Mouse (Mus musculus): ENCODE data around the gene Kctd10. TPM values are rescaled to one million over a fixed set of nuclear protein-coding genes. Genes with fewer than 3 reads are reported as not detected.

The Kctd10 gene
- total RNA-seq, 1 experiment from 2014 or later = 87.5 TPM

GRCm38 (mm10) chr5:114358833-114359232, 21.5 kb downstream of the Kctd10 start:
- no peak for ATAC-seq (replicated peaks; ENCODE audit: insufficient number of reproducible peaks, low FRiP score, low TSS enrichment, poor library complexity, severe bottlenecking)

- ATAC-seq (replicated peaks; ENCODE audit: insufficient number of reproducible peaks, low FRiP score, low TSS enrichment, poor library complexity, severe bottlenecking) = no peak
Measured at GRCm38 (mm10) chr5:114356936-114357751, 23.2 kb downstream of the Kctd10 start.

- ATAC-seq (replicated peaks; ENCODE audit: insufficient number of reproducible peaks, low FRiP score, low TSS enrichment, poor library complexity, severe bottlenecking) = peak; percentile 40; the same call in 1 of the 2 replicates
Measured at GRCm38 (mm10) chr5:114356250-114356935, 23.9 kb downstream of the Kctd10 start.

- ATAC-seq (replicated peaks; ENCODE audit: insufficient number of reproducible peaks, low FRiP score, low TSS enrichment, poor library complexity, severe bottlenecking) = no peak
Measured at GRCm38 (mm10) chr5:114351490-114351889, 28.8 kb downstream of the Kctd10 start.

- ATAC-seq (replicated peaks; ENCODE audit: insufficient number of reproducible peaks, low FRiP score, low TSS enrichment, poor library complexity, severe bottlenecking) = no peak
Measured at GRCm38 (mm10) chr5:114347005-114347404, 33.3 kb downstream of the Kctd10 start.

- ATAC-seq (replicated peaks; ENCODE audit: insufficient number of reproducible peaks, low FRiP score, low TSS enrichment, poor library complexity, severe bottlenecking) = no peak
Measured at GRCm38 (mm10) chr5:114345538-114345937, 34.8 kb downstream of the Kctd10 start.

GRCm38 (mm10) chr5:114343612-114344011, 36.7 kb downstream of the Kctd10 start:
- peak; percentile 81 for ATAC-seq (replicated peaks; ENCODE audit: insufficient number of reproducible peaks, low FRiP score, low TSS enrichment, poor library complexity, severe bottlenecking)

- no peak for ATAC-seq (replicated peaks; ENCODE audit: insufficient number of reproducible peaks, low FRiP score, low TSS enrichment, poor library complexity, severe bottlenecking)
Measured at GRCm38 (mm10) chr5:114342996-114343395, 37.3 kb downstream of the Kctd10 start.

GRCm38 (mm10) chr5:114323791-114324507, 56.4 kb downstream of the Kctd10 start:
- ATAC-seq (replicated peaks; ENCODE audit: insufficient number of reproducible peaks, low FRiP score, low TSS enrichment, poor library complexity, severe bottlenecking) = peak; percentile 67

- ATAC-seq (replicated peaks; ENCODE audit: insufficient number of reproducible peaks, low FRiP score, low TSS enrichment, poor library complexity, severe bottlenecking) = peak; percentile 38; the same call in 1 of the 2 replicates
Measured at GRCm38 (mm10) chr5:114323105-114323790, 57.1 kb downstream of the Kctd10 start.

Other genes starting within 250 kb of the Kctd10 start
- 0.10 to 0.21 TPM (median 0.19 TPM) in 3 replicates for gene Acacb, start 234.0 kb downstream of the Kctd10 start, total RNA-seq (2017)
- not detected in 3 replicates for gene Foxn4, start 106.7 kb downstream of the Kctd10 start, total RNA-seq (2017)
- 2.3 to 8.7 TPM (median 4.6 TPM) in 3 replicates for gene Myo1h, start 91.3 kb downstream of the Kctd10 start, total RNA-seq (2017)
- 22.0 to 38.0 TPM (median 27.7 TPM) in 3 replicates for gene Ube3b, start 99 bp upstream of the Kctd10 start, total RNA-seq (2017)
- gene Mmab, start 63.6 kb upstream of the Kctd10 start, total RNA-seq (2017) = 2.8 to 8.7 TPM (median 3.5 TPM) in 3 replicates
- gene Mvk, start 63.8 kb upstream of the Kctd10 start, total RNA-seq (2017) = 2.8 to 8.7 TPM (median 3.2 TPM) in 3 replicates
- 0.75 TPM in 1 of 3 replicates, not detected in the others for gene Fam222a, start 187.5 kb upstream of the Kctd10 start, total RNA-seq (2017)

Data from monocyte, adult 5-6 weeks (primary cell).